Mouse (Mus musculus) cerebellum, adult (tissue): ENCODE data around the gene Scyl1.

Experiments
- ATAC-seq: cut with Nextera tagmentation; 2 replicates; pipeline ENCODE4 v1.9.2; 2017; ENCODE audit warnings: mild to moderate bottlenecking, moderate library complexity, mixed read lengths; ENCODE audit not compliant: insufficient number of reproducible peaks, low FRiP score, low TSS enrichment

Gene Scyl1

GRCm38 (mm10) chr19:5788620-5789019 lies 17.4 kb upstream of the Scyl1 start:
- no peak for ATAC-seq

- ATAC-seq = no peak
These were observed 16.7 kb upstream of the Scyl1 start for GRCm38 (mm10) chr19:5787920-5788319.

GRCm38 (mm10) chr19:5787128-5787635 lies 16.0 kb upstream of the Scyl1 start:
- peak; percentile 80; the same call in 1 of the 2 replicates for ATAC-seq

- ATAC-seq = peak; percentile 80; the same call in 1 of the 2 replicates
These were observed 15.4 kb upstream of the Scyl1 start for GRCm38 (mm10) chr19:5786441-5787114.

GRCm38 (mm10) chr19:5784958-5785577 lies 13.8 kb upstream of the Scyl1 start:
- no peak for ATAC-seq

- no peak for ATAC-seq
These were observed 10.9 kb upstream of the Scyl1 start for GRCm38 (mm10) chr19:5782121-5782520.

GRCm38 (mm10) chr19:5781532-5781931 lies 10.3 kb upstream of the Scyl1 start:
- no peak for ATAC-seq

- no peak for ATAC-seq
These were observed 9.0 kb upstream of the Scyl1 start for GRCm38 (mm10) chr19:5780203-5780602.

GRCm38 (mm10) chr19:5778312-5778711 lies 7.1 kb upstream of the Scyl1 start:
- ATAC-seq = no peak

GRCm38 (mm10) chr19:5777387-5778032 lies 6.3 kb upstream of the Scyl1 start:
- no peak for ATAC-seq

- ATAC-seq = no peak
These were observed 908 bp downstream of the Scyl1 start for GRCm38 (mm10) chr19:5770311-5770710.

- ATAC-seq = no peak
These were observed 3.9 kb downstream of the Scyl1 start for GRCm38 (mm10) chr19:5767271-5767670.

GRCm38 (mm10) chr19:5763163-5763562 lies 8.1 kb downstream of the Scyl1 start:
- no peak for ATAC-seq

- no peak for ATAC-seq
These were observed 12.3 kb downstream of the Scyl1 start for GRCm38 (mm10) chr19:5758878-5759403.

- ATAC-seq = no peak
These were observed 14.1 kb downstream of the Scyl1 start for GRCm38 (mm10) chr19:5756991-5757636.

GRCm38 (mm10) chr19:5756321-5756985 lies 14.8 kb downstream of the Scyl1 start:
- ATAC-seq = no peak

- no peak for ATAC-seq
These were observed 19.5 kb downstream of the Scyl1 start for GRCm38 (mm10) chr19:5751742-5752141.

GRCm38 (mm10) chr19:5750951-5751350 lies 20.3 kb downstream of the Scyl1 start:
- no peak for ATAC-seq

GRCm38 (mm10) chr19:5749476-5749875 lies 21.7 kb downstream of the Scyl1 start:
- no peak for ATAC-seq

- ATAC-seq = no peak
These were observed 24.3 kb downstream of the Scyl1 start for GRCm38 (mm10) chr19:5746907-5747363.
